10 mouse cellular contexts compared by ENCODE assay signal in genomic region chr7:19784764-19785535, GRCm38 (mm10). TPM values are rescaled to one million over a fixed set of nuclear protein-coding genes. Genes with fewer than 3 reads are reported as not detected.
DNase-seq lines count a peak whose midpoint lies in the region; ATAC-seq and TF ChIP-seq lines count a peak whose summit lies in the region.
"Had no signal": no experiment of that assay in that cellular context is flagged by ENCODE, and none has a peak within 500 bp of the region (broad histone marks: within the 10 kb centered on the region; RNA-seq: fewer than 3 reads in every experiment).

No protein-coding gene starts in this region.

- H3K4me3 ChIP-seq in MEL (ENCODE audit: control insufficient read depth in 1 of 2, insufficient read depth in 1 of 2, low read depth in 2 of 2, low read length in 2 of 2): no peak overlapping the region
- H3K4me3 ChIP-seq in hindbrain, postnatal 0 days (ENCODE audit: low read length): no peak overlapping the region

- peak; percentile 39 to 57 for DNase-seq in kidney, postnatal 4 days
- no peak for DNase-seq in kidney, adult 8-10 months
- DNase-seq in MEL (ENCODE audit: low read depth, low spot score): peak; percentile 63
- no peak for DNase-seq in hindbrain, postnatal 0 days (ENCODE audit: low spot score)
- DNase-seq in neural tube, embryonic 10.5 days (ENCODE audit: extremely low spot score, low spot score): peak; percentile 42
- no peak for DNase-seq in left cerebral cortex, adult 18-20 months (ENCODE audit: low spot score in 2 of 2)
- DNase-seq in left cerebral cortex, postnatal 4 days: no peak
- DNase-seq: cerebellum, adult 9-10 months; lung, adult 18-20 months had no signal

- H3K79me2 ChIP-seq in MEL (ENCODE audit: control insufficient read depth, insufficient read depth, low read length, poor library complexity): no peaks in the 10 kb centered on the region

- peak; percentile 71 to 88 (median 78) for TF ChIP-seq CTCF in MEL (IDR thresholded peaks at IDR 0.05 in 2 of 3, conservative IDR thresholded peaks at IDR 0.05 in 1 of 3; ENCODE audit: control insufficient read depth in 1 of 3, insufficient read depth in 1 of 3, low read depth in 2 of 3, low read length in 3 of 3, poor library complexity in 1 of 3, severe bottlenecking in 1 of 3)
- TF ChIP-seq CTCF in hindbrain, postnatal 0 days (IDR thresholded peaks at IDR 0.05; ENCODE audit: low read depth): peak; percentile 55

- H3K27ac ChIP-seq in MEL (ENCODE audit: control insufficient read depth, low read depth, low read length): no peak overlapping the region
- no peak overlapping the region for H3K27ac ChIP-seq in hindbrain, postnatal 0 days

- no peaks in the 10 kb centered on the region for H3K27me3 ChIP-seq in MEL (ENCODE audit: control insufficient read depth in 1 of 2, insufficient read depth in 2 of 2, low read length in 2 of 2)
- no peaks in the 10 kb centered on the region for H3K27me3 ChIP-seq in hindbrain, postnatal 0 days (ENCODE audit: insufficient read depth, low read length)

- no peak for ATAC-seq in hindbrain, postnatal 0 days
- ATAC-seq in activated CD4-positive, CD25-positive, alpha-beta regulatory T cell, adult 4 months: no peak

- intact Hi-C loops in left cerebral cortex, postnatal 4 days (cut with DNase I): loop anchor here (5.0 kb wide), 1 partner anchor 33 kb away; the partner anchor contains the start of gene Nectin2

- no peak overlapping the region for H3K4me2 ChIP-seq in hindbrain, postnatal 0 days (ENCODE audit: low read depth, low read length)

- no peaks in the 10 kb centered on the region for H3K9me3 ChIP-seq in MEL (replicated peaks; ENCODE audit: insufficient read depth, low read length)
- H3K9me3 ChIP-seq in hindbrain, postnatal 0 days (ENCODE audit: low read length): no peaks in the 10 kb centered on the region; the same call in 1 of the 2 replicates

- H3K36me3 ChIP-seq in MEL (ENCODE audit: control insufficient read depth in 1 of 2, insufficient read depth in 2 of 2, low read length in 2 of 2): no peaks in the 10 kb centered on the region
- no peaks in the 10 kb centered on the region for H3K36me3 ChIP-seq in hindbrain, postnatal 0 days (ENCODE audit: insufficient read depth, low read length)

- no peak for TF ChIP-seq POLR2A in MEL (IDR thresholded peaks at IDR 0.05; ENCODE audit: control insufficient read depth in 1 of 2, insufficient read depth in 1 of 2, low read depth in 1 of 2, low read length in 2 of 2, poor library complexity in 1 of 2)

- no peaks in the 10 kb centered on the region for H3K4me1 ChIP-seq in MEL (ENCODE audit: control insufficient read depth in 1 of 2, insufficient read depth in 2 of 2, low read length in 2 of 2)
- H3K4me1 ChIP-seq in hindbrain, postnatal 0 days (ENCODE audit: insufficient read depth, low read length): no peaks in the 10 kb centered on the region

- 38% methylated on average over 11 of the region's 11 CpGs for WGBS in hindbrain, postnatal 0 days

- peak; percentile 7; the same call in 1 of the 2 replicates for TF ChIP-seq RAD21 in MEL (IDR thresholded peaks at IDR 0.05; ENCODE audit: low read depth, low read length)

- H3K9ac ChIP-seq in MEL (ENCODE audit: control insufficient read depth, low read depth, low read length, poor library complexity, severe bottlenecking): no peak overlapping the region
- no peak overlapping the region for H3K9ac ChIP-seq in hindbrain, postnatal 0 days (replicated peaks; ENCODE audit: low read length)

- TF ChIP-seq EP300 in MEL (IDR thresholded peaks at IDR 0.05; ENCODE audit: low read depth in 1 of 2, low read length in 2 of 2): no peak

TF ChIP-seq in MEL, 35 proteins besides CTCF, POLR2A, EP300 and RAD21:
- no peak for TF ChIP-seq MAFK (IDR thresholded peaks at IDR 0.05; ENCODE audit: borderline replicate concordance, low read depth, low read length)
- no peak for TF ChIP-seq MXI1 (IDR thresholded peaks at IDR 0.05; ENCODE audit: low read depth, low read length)
- no peak for TF ChIP-seq MYB (IDR thresholded peaks at IDR 0.05; ENCODE audit: low read depth, low read length)
- TF ChIP-seq MAX (IDR thresholded peaks at IDR 0.05; ENCODE audit: low read length): peak; percentile 50; the same call in 1 of the 2 replicates
- peak; percentile 65 for TF ChIP-seq MYC (IDR thresholded peaks at IDR 0.05; ENCODE audit: low read depth, low read length)
- peak; percentile 45 for TF ChIP-seq SMC3 (IDR thresholded peaks at IDR 0.05; ENCODE audit: low read depth, low read length)

RNA-seq across cellular contexts. Expression of gene Cblc, which starts 11.7 kb away (rescaled TPM):
- total RNA-seq in MEL (2012; rRNA removed): not detected in 2 replicates
- not detected for polyA plus RNA-seq in MEL (2012; ENCODE audit: insufficient read depth in 1 of 2, insufficient read length in 2 of 2, low read depth in 1 of 2, low replicate concordance in 2 of 2, missing spikeins in 1 of 2)
- total RNA-seq in hindbrain, postnatal 0 days (2014; rRNA removed): not detected in 2 replicates
- 0.46 and 0.55 TPM in 2 replicates for polyA plus RNA-seq in hindbrain, postnatal 0 days (2015; fragmentation: Nextera tagmentation; extraction: Ambion mirVana)
- not detected for total RNA-seq in left cerebral cortex, adult 18-20 months (2021)
- total RNA-seq in left cerebral cortex, postnatal 4 days (2021): under 1 TPM in 1 of 2 experiments, not detected in 1; 0.93 TPM
- polyA plus RNA-seq in activated CD4-positive, CD25-positive, alpha-beta regulatory T cell, adult 4 months (2017; shearing (Covaris generic)): not detected

RNA-seq across cellular contexts. Expression of gene Bcam, which starts 14.1 kb away (rescaled TPM):
- 2.6 and 3.2 TPM in 2 replicates for total RNA-seq in MEL (2012; rRNA removed)
- 1 to 10 TPM in 1 of 2 experiments, not detected in 1; 8.1 TPM for polyA plus RNA-seq in MEL (2012; ENCODE audit: insufficient read depth in 1 of 2, insufficient read length in 2 of 2, low read depth in 1 of 2, low replicate concordance in 2 of 2, missing spikeins in 1 of 2)
- total RNA-seq in hindbrain, postnatal 0 days (2014; rRNA removed): 43.2 and 50.7 TPM in 2 replicates
- polyA plus RNA-seq in hindbrain, postnatal 0 days (2015; fragmentation: Nextera tagmentation; extraction: Ambion mirVana): 29.0 and 30.7 TPM in 2 replicates
- total RNA-seq in left cerebral cortex, adult 18-20 months (2021): 10 to 100 TPM; 18.6 to 19.1 TPM
- total RNA-seq in left cerebral cortex, postnatal 4 days (2021): 1 to 10 TPM; 6.8 to 7.4 TPM
- polyA plus RNA-seq in activated CD4-positive, CD25-positive, alpha-beta regulatory T cell, adult 4 months (2017; shearing (Covaris generic)): 1 to 10 TPM; 1.4 to 1.6 TPM

RNA-seq across cellular contexts. Expression of gene Nectin2, which starts 34.7 kb away (rescaled TPM):
- 6.9 TPM in 2 replicates for total RNA-seq in MEL (2012; rRNA removed)
- polyA plus RNA-seq in MEL (2012; ENCODE audit: insufficient read depth in 1 of 2, insufficient read length in 2 of 2, low read depth in 1 of 2, low replicate concordance in 2 of 2, missing spikeins in 1 of 2): 10 to 100 TPM in 1 of 2 experiments, not detected in 1; 25.6 TPM
- 68.9 and 76.5 TPM in 2 replicates for total RNA-seq in hindbrain, postnatal 0 days (2014; rRNA removed)
- 55.6 and 57.5 TPM in 2 replicates for polyA plus RNA-seq in hindbrain, postnatal 0 days (2015; fragmentation: Nextera tagmentation; extraction: Ambion mirVana)
- 1 to 10 TPM; 6.7 to 8.6 TPM for total RNA-seq in left cerebral cortex, adult 18-20 months (2021)
- total RNA-seq in left cerebral cortex, postnatal 4 days (2021): 10 to 100 TPM; 35.7 to 36.4 TPM
- polyA plus RNA-seq in activated CD4-positive, CD25-positive, alpha-beta regulatory T cell, adult 4 months (2017; shearing (Covaris generic)): under 1 TPM in 1 of 2 experiments, not detected in 1; 0.56 TPM

RNA-seq across cellular contexts. Expression of gene Bcl3, which starts 37.6 kb away (rescaled TPM):
- total RNA-seq in MEL (2012; rRNA removed): 1.7 and 2.7 TPM in 2 replicates
- 1 to 10 TPM in 1 of 2 experiments, not detected in 1; 6.7 TPM for polyA plus RNA-seq in MEL (2012; ENCODE audit: insufficient read depth in 1 of 2, insufficient read length in 2 of 2, low read depth in 1 of 2, low replicate concordance in 2 of 2, missing spikeins in 1 of 2)
- total RNA-seq in hindbrain, postnatal 0 days (2014; rRNA removed): 0.40 and 0.89 TPM in 2 replicates
- polyA plus RNA-seq in hindbrain, postnatal 0 days (2015; fragmentation: Nextera tagmentation; extraction: Ambion mirVana): 0.66 and 1.1 TPM in 2 replicates
- 1 to 10 TPM in 1 of 2 experiments, under 1 TPM in 1; 0.91 to 1.1 TPM for total RNA-seq in left cerebral cortex, adult 18-20 months (2021)
- total RNA-seq in left cerebral cortex, postnatal 4 days (2021): 1 to 10 TPM in 1 of 2 experiments, under 1 TPM in 1; 0.76 to 1.3 TPM
- 10 to 100 TPM; 15.9 to 19.5 TPM for polyA plus RNA-seq in activated CD4-positive, CD25-positive, alpha-beta regulatory T cell, adult 4 months (2017; shearing (Covaris generic))

Comparison
In these comparisons a context has a peak if more than half of its experiments do, and no peak if none do; other contexts are left out.
1. DNase-seq: peak in kidney, postnatal 4 days (2 of 2), MEL (single experiment) and neural tube, embryonic 10.5 days (single experiment); none in kidney, adult 8-10 months (0 of 2), hindbrain, postnatal 0 days (single experiment), left cerebral cortex, adult 18-20 months (0 of 2) and left cerebral cortex, postnatal 4 days (single experiment).